Mouse (Mus musculus) limb, embryonic 14.5 days (tissue): ENCODE results near the gene Pglyrp1. TPM values are rescaled to one million over a fixed set of nuclear protein-coding genes. Genes with fewer than 3 reads are reported as not detected.

Source experiments
- ATAC-seq: fragments of 200-750 bp; cut with Nextera tagmentation; 2 replicates; pipeline ENCODE4 v1.8.0; 2017; ENCODE audit warnings: low read depth, moderate number of reproducible peaks, moderate TSS enrichment; ENCODE audit not compliant: low FRiP score
- DNase-seq: peaks from one replicate; pipeline ENCODE4 v3.0.0-alpha.2; 2015; ENCODE audit warnings: low spot score
- H3K27ac ChIP-seq: fragments of 300-500 bp; sonication (generic); replicated peaks from 2 replicates; pipeline ENCODE4 v1.5.1; 2014; ENCODE audit warnings: low read depth, mild to moderate bottlenecking, low read length, moderate library complexity, mixed read lengths
- H3K27me3 ChIP-seq: fragments of 300-500 bp; sonication (generic); 2 replicates; pipeline ENCODE4 v1.6.1; 2014; ENCODE audit warnings: low read length, mixed read lengths; ENCODE audit not compliant: control insufficient read depth, insufficient read depth
- H3K36me3 ChIP-seq: fragments of 300-500 bp; sonication (generic); 2 replicates; pipeline ENCODE4 v1.6.1; 2014; ENCODE audit warnings: mild to moderate bottlenecking, low read length, moderate library complexity, mixed read lengths; ENCODE audit not compliant: control insufficient read depth, insufficient read depth
- H3K4me1 ChIP-seq: fragments of 300-500 bp; sonication (generic); 2 replicates; pipeline ENCODE4 v1.6.1; 2014; ENCODE audit warnings: antibody characterized with exemption, low read length, mixed read lengths; ENCODE audit not compliant: control insufficient read depth, insufficient read depth
- H3K4me2 ChIP-seq: fragments of 300-500 bp; sonication (generic); replicated peaks from 2 replicates; pipeline ENCODE4 v1.6.1; 2014; ENCODE audit warnings: low read depth, mild to moderate bottlenecking, low read length, moderate library complexity; ENCODE audit not compliant: severe bottlenecking
- H3K4me3 ChIP-seq: fragments of 300-500 bp; sonication (generic); replicated peaks from 2 replicates; pipeline ENCODE4 v1.5.1; 2014; ENCODE audit warnings: low read length
- H3K9ac ChIP-seq: fragments of 300-500 bp; sonication (generic); 2 replicates; pipeline ENCODE4 v1.6.1; 2014; ENCODE audit warnings: mild to moderate bottlenecking, low read depth, low read length, moderate library complexity; ENCODE audit not compliant: severe bottlenecking
- H3K9me3 ChIP-seq: fragments of 300-500 bp; sonication (generic); 2 replicates; pipeline ENCODE4 v1.6.1; 2016; ENCODE audit warnings: low read length; ENCODE audit not compliant: control insufficient read depth
- POLR2A ChIP-seq: fragments of 200-500 bp; IDR thresholded peaks from 2 replicates; pipeline ENCODE4 v1.8.0; 2012; ENCODE audit warnings: inconsistent platforms, mild to moderate bottlenecking, moderate library complexity, borderline replicate concordance; ENCODE audit not compliant: insufficient read depth, insufficient read length; ENCODE audit errors: extremely low read depth
- WGBS: fragments of 180-500 bp; shearing (Covaris S2); extraction: QIAGEN DNeasy Blood & Tissue Kit; methylation state at CpG from one replicate; pipeline ENCODE4 v1.1.7; 2014; 5-methylcytosine and 5-hydroxymethylcytosine counted together
- polyA plus RNA-seq, 2 experiments: library from polyadenylated mRNA; depleted of rRNA in 1 of 2; stranded (reverse) in 1 of 2; unstranded in 1 of 2; fragments of >200 nt; fragmentation: Nextera tagmentation in 1 of 2; extraction: Ambion mirVana in 1 of 2; gene quantifications; 2 replicates each; pipeline versions ENCODE4 v1.2.1 to v1.2.3; 2012 to 2014

Gene Pglyrp1
- polyA plus RNA-seq, 2 experiments, result 0.60 to 1.9 TPM

- ATAC-seq (no peak), DNase-seq (no peak)
- Histone ChIP-seq H3K4me3 (no peak overlapping the region), H3K27me3 (no peaks in the 10 kb centered on the region), H3K36me3 (no peaks in the 10 kb centered on the region), H3K9me3 (no peaks in the 10 kb centered on the region), H3K4me2 (no peak overlapping the region), H3K4me1 (no peaks in the 10 kb centered on the region), H3K9ac (no peak overlapping the region), H3K27ac (no peak overlapping the region)
- TF ChIP-seq POLR2A, result no peak
- WGBS, result 100% methylated on average over 1 of the region's 1 CpGs
Observed at GRCm38 (mm10) chr7:18886963-18887362, 15.8 kb downstream of the Pglyrp1 start.

- no peaks in the 10 kb centered on the region for H3K9me3 ChIP-seq
- ATAC-seq (no peak), DNase-seq (no peak)
- 95% methylated on average over 8 of the region's 8 CpGs for WGBS
- no peak overlapping the region for H3K4me3 ChIP-seq
- no peak for TF ChIP-seq POLR2A
- H3K9ac ChIP-seq, result no peak overlapping the region
- H3K27me3 ChIP-seq, result peaks cover 8% of the 10 kb centered on the region
- no peak overlapping the region for H3K4me2 ChIP-seq
- H3K4me1 ChIP-seq, result peaks cover 20% of the 10 kb centered on the region
- H3K27ac ChIP-seq, result no peak overlapping the region
- H3K36me3 ChIP-seq, result no peaks in the 10 kb centered on the region
Observed at GRCm38 (mm10) chr7:18890848-18891247, 19.7 kb downstream of the Pglyrp1 start.

- Histone ChIP-seq H3K9me3 (no peaks in the 10 kb centered on the region), H3K27ac (no peak overlapping the region), H3K9ac (peak overlapping the region; percentile 47; the same call in 1 of the 2 replicates), H3K27me3 (peaks cover 8% of the 10 kb centered on the region), H3K36me3 (no peaks in the 10 kb centered on the region), H3K4me1 (peaks cover 20% of the 10 kb centered on the region), H3K4me3 (peak overlapping the region; percentile 39), H3K4me2 (peak overlapping the region; percentile 90)
- DNase-seq (peak; percentile 88), ATAC-seq (peak; percentile 67; the same call in 1 of the 2 replicates)
- TF ChIP-seq POLR2A, result no peak
- 23% methylated on average over 33 of the region's 33 CpGs for WGBS
Observed at GRCm38 (mm10) chr7:18891872-18892599, 20.9 kb downstream of the Pglyrp1 start.

GRCm38 (mm10) chr7:18893009-18893408 lies 21.9 kb downstream of the Pglyrp1 start:
- peaks cover 20% of the 10 kb centered on the region for H3K4me1 ChIP-seq
- H3K9ac ChIP-seq, result no peak overlapping the region
- no peak for TF ChIP-seq POLR2A
- 22% methylated on average over 19 of the region's 27 CpGs for WGBS
- H3K36me3 ChIP-seq, result peaks cover 5% of the 10 kb centered on the region; the same call in 1 of the 2 replicates
- H3K9me3 ChIP-seq, result no peaks in the 10 kb centered on the region
- ATAC-seq (no peak), DNase-seq (no peak)
- peak overlapping the region; percentile 90 for H3K4me2 ChIP-seq
- H3K27ac ChIP-seq, result no peak overlapping the region
- H3K4me3 ChIP-seq, result peak overlapping the region; percentile 44; the same call in 1 of the 2 replicates
- peaks cover 8% of the 10 kb centered on the region for H3K27me3 ChIP-seq

- Histone ChIP-seq H3K9me3 (no peaks in the 10 kb centered on the region), H3K4me3 (peak overlapping the region; percentile 44), H3K27ac (no peak overlapping the region), H3K9ac (peak overlapping the region; percentile 58), H3K4me2 (peak overlapping the region; percentile 90), H3K4me1 (peaks cover 20% of the 10 kb centered on the region), H3K36me3 (peaks cover 11% of the 10 kb centered on the region; the same call in 1 of the 2 replicates), H3K27me3 (peaks cover 8% of the 10 kb centered on the region)
- peak; percentile 55 for ATAC-seq
- whole genome bisulfite sequencing, result 1% methylated on average over 40 of the region's 41 CpGs
- no peak for TF ChIP-seq POLR2A
- peak; percentile 47 for DNase-seq
Observed at GRCm38 (mm10) chr7:18893651-18894430, 22.7 kb downstream of the Pglyrp1 start.
